Mouse (Mus musculus) adrenal gland, postnatal 4 days (tissue): ENCODE data around the gene Txndc5. TPM values are rescaled to one million over a fixed set of nuclear protein-coding genes. Genes with fewer than 3 reads are reported as not detected.
A peak's percentile ranks its signal among the peaks of the same experiment; 100 is the strongest.

ENCODE experiments used
- DNase-seq, 2 experiments: peaks; one replicate each; pipeline ENCODE4 v3.0.0; 2021 to 2022; ENCODE audit warnings: low spot score in 2 of 2, mixed read lengths in 2 of 2
- total RNA-seq, 2 experiments: library from RNA; stranded (reverse); gene quantifications; 2 replicates each; pipeline ENCODE4 v1.2.3; 2021

Gene Txndc5
- total RNA-seq, 2 experiments from 2014 or later = 237 to 251 TPM

DNA sequence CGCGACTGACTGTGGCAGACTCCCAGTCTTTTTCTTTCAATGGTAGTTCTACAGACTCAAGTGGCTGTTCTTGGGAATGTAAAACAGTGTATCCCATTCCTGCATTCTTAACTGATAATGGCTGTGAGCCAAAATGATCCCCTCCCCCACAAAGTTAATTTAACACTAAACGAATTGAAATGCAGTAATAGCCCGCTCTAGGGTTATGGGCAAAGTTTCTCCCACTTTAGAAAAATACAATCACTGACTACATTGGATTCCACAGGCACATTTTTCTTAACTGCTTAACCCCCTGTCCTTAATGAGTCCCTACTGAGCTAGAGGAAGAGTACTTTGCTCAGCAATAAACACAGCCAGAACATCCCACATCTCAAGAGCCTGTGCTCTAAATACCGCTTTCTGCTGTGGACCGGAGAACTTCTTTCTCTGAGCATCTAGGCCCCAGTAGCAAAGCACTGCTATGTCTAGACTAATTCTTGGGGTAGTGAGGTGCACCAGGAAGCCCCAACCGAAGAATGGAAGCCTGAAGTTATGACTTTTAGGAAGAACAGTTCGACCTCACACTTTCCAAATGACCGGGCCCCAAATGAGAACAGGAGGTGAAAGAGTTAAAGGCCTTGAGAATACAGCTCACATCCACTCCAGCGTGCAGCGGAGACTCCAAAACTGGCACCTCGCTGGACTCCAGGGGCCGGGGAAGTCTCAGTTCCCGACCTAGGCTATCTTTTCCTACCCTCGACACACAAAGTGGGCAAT is 1.4 kb downstream of the Txndc5 start:
- no peak for DNase-seq

GRCm38 (mm10) chr13:38526116-38526515 is 2.5 kb downstream of the Txndc5 start:
- no peak for DNase-seq

DNA sequence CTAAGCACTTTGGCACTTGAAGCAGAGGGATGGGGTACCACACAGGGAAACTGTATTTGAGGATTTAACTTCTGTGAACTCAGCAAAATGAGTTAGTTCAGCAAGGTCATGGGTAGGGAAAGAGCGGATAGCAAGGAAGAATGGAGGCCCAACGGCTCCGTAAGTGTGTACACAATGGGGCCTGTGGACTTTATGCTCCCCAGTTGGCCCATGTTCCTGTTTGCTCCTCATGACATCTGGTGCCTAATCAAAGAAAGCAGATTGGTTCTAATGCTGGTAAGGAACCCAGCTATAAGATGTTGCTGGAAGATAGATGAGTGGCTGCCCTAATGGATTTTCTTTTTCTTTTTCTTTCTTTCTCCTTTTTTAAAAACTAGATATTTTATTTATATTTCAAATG is 3.4 kb downstream of the Txndc5 start:
- no peak for DNase-seq

- DNase-seq = no peak
Observed at GRCm38 (mm10) chr13:38523231-38523630, 5.4 kb downstream of the Txndc5 start.

- DNase-seq = no peak
Observed at GRCm38 (mm10) chr13:38522056-38522654, 6.5 kb downstream of the Txndc5 start.

GRCm38 (mm10) chr13:38520299-38520698 is 8.3 kb downstream of the Txndc5 start:
- no peak for DNase-seq

- DNase-seq = no peak
Observed at GRCm38 (mm10) chr13:38516582-38516981, 12.0 kb downstream of the Txndc5 start.

DNA sequence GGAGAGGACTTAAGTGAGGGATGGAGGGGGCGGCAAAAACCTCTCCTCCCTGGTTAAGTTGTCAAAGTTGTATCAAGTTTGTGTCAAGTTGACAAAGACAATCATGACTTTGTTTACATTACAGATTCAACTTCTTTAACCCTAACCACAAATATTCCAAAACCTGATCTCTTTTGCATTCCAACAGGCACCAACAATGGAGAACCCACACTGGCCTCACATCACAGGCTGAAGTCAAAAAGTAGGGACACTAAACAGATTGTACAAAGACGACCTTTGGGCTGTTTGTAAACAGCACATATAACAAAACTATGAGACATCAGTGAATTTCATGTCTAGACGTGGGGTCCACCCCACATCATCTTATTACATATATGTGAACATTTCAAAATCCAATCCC is 12.8 kb downstream of the Txndc5 start:
- DNase-seq = no peak

GRCm38 (mm10) chr13:38515431-38515830 is 13.2 kb downstream of the Txndc5 start:
- DNase-seq = no peak

GRCm38 (mm10) chr13:38513921-38514320 is 14.7 kb downstream of the Txndc5 start:
- DNase-seq = no peak

- DNase-seq = no peak
Observed at GRCm38 (mm10) chr13:38511979-38512378, 16.6 kb downstream of the Txndc5 start.

GRCm38 (mm10) chr13:38509681-38510341 is 18.8 kb downstream of the Txndc5 start:
- no peak for DNase-seq

- DNase-seq = no peak
Observed at GRCm38 (mm10) chr13:38506936-38507335, 21.7 kb downstream of the Txndc5 start.

- no peak for DNase-seq
Observed at GRCm38 (mm10) chr13:38506320-38506719, 22.3 kb downstream of the Txndc5 start.

DNA sequence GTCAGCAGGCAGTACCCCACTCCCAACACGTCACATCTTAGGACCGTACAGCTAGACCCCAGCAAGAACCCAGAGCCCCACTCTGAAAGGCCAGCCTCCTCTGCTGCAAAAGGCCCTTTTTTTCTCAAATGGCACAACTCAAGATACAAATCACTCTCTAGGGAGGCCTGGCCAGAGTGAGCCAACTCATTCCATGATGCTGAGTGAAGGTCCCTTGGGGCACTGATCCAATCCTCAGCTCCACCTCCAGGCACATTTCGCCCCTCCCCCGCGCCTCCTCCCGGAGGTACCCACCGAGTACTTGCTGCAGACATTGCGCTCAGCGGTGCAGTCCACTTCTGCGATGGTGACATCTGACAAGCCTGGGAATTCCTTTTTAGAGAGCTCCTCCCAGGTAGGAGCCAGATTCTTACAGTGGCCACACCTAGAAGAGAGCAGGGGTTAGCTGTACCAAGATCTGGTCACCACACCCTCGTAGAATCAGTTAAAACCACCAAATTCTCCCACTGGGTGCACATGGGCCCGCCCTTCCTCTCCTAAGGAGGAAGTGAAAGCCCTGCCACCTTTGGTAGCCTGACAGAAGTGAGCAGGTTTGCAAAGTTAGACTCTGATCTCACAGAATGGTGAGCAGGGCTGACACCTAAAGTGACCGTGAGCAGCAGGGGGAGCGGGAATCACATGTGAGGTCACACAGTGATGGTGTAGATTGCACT is 25.3 kb downstream of the Txndc5 start:
- peak; percentile 30 to 47 for DNase-seq

GRCm38 (mm10) chr13:38501314-38501713 is 27.3 kb downstream of the Txndc5 start:
- DNase-seq = no peak

- no peak for DNase-seq
Observed at GRCm38 (mm10) chr13:38496715-38497114, 31.9 kb downstream of the Txndc5 start.

DNA sequence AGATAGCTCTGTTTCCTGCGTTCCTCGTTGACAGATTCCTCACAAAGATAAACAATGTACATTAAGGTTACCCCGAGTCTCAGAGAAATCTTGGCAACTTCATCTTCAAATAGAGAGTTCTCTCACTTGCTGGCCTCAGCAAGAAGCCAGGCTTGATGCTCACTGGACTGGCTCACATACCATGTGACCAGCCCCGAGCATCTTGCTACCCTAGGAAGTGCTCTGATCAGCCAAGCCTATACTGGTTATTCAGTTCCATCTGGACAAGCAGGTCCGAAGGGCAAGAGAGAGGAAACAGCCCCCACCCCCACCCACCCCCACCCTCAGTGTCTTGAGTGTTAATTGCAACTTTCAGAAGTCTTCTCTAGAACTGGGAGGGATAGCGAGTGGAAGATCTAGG is 41.9 kb downstream of the Txndc5 start:
- DNase-seq = no peak

GRCm38 (mm10) chr13:38484701-38485100 is 43.9 kb downstream of the Txndc5 start:
- no peak for DNase-seq

DNA sequence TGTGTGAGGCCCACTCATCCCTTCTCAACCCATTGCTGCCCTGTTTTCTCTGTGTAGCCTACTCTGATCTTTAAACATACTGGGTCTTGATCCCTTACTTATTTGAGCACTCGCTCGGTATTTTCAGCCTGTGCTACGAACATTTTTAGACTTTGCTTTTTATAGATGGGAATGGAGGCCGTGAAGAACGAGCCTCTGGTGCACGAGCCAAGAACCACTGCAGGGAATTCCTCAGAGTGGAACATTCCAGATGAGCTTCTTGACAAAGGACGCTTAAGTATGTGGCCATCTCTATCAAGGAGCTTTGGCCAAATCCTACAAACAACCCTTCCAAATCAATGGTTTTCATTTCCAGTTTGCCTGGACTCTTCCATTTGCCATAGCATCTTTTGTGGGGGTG is 47.6 kb downstream of the Txndc5 start:
- no peak for DNase-seq

DNA sequence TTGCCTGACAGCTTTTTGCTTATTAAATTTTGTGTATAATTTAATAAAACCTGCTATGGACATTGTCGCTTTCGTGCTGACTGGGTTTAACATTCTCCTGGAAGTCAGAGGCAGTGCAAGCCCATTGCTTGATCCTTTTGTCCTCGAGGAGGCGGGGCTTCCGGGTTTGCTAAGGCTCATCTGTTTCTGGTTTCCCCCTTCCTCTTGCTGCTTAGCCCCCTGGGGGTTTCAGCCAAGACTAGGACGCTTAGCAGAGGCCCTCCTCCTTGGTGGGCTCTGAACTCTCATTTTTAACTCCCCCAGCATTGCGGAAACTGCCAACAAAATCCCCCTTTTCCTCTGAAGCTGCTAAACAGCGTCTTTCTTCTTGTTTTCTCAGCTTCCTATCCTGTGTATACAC is 51.7 kb downstream of the Txndc5 start:
- DNase-seq = no peak

DNA sequence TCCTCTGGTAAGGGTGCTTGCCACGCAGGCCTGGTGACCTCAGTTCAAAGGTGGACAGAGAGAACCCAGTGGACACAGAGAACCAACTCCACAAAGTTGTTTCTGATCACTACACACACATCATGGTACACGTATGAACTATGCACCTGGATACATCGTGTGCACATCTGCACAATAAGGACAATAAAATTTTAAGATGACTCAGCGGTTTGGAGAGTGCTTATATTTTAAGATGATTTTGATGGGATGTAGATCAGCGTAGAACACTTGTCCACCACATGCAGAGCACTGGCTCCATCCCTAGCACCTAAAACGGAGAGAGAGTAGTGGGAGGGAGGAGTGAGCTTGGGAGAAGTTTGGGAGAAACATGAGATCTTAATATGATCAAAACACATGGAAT is 55.1 kb downstream of the Txndc5 start:
- DNase-seq = no peak
